Mouse (Mus musculus) urinary bladder, postnatal 36 days (tissue): ENCODE data around the gene Scarf1.

Experiments
- DNase-seq, 2 experiments: peaks; one replicate each; pipeline ENCODE4 v3.0.0; 2022; ENCODE audit warnings: low spot score in 2 of 2, mixed read lengths in 1 of 2

Gene Scarf1

DNA sequence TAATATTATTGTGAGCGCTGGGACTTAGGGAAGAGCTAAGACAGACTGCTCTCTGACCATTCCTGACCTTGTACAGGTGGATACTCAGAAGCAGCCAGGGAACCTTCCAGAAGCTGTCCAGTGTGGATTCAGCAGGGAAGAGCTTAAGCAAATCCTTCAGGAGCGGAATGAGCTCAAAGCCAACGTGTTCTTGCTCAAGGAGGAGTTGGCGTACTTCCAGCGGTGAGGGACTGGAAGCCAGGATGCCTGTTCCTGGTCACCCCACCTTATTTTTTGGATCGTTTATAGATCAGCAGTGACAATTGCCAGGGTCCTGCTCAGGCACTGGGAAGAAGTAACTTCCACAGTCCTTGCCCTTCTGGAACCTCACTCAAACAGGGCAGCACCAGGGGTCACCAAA is 2.1 kb upstream of the Scarf1 start:
- peak in 1 of 2 experiments; percentile 60 for DNase-seq

DNA sequence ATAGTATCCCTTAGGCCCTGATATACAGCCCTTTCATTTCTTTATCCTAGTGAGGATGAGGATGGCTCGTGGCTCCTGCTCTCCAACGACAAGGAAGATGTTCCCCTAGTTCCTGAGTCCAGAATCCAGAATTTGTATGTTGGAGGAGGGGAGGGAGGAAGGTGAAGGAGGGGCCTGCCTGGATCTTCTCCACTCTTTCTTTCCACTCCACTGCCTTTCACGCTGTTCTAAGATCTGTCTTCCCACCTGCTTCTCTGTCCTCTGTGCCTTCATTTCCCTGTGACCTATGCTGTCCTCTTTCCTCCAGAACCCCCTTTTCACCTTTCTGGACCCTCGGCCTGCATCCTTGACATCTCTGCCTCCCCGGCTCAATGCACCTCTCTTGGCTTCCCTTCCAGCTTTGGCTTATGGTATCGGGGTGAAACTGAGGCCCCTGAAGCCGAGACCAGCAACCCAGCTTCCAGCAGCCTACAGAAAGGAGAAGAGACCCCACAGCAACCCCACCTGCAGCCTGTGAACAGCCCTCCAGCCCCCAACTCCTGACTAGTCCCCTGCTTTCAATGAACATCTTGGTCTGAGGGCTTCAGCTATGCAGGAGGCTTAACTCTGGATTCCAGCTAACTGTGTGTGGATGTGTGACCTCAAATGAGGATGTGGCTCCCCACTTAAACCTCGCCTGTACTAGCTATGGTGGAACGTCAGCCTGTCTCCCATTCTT is 880 bp upstream of the Scarf1 start:
- no peak for DNase-seq

DNA sequence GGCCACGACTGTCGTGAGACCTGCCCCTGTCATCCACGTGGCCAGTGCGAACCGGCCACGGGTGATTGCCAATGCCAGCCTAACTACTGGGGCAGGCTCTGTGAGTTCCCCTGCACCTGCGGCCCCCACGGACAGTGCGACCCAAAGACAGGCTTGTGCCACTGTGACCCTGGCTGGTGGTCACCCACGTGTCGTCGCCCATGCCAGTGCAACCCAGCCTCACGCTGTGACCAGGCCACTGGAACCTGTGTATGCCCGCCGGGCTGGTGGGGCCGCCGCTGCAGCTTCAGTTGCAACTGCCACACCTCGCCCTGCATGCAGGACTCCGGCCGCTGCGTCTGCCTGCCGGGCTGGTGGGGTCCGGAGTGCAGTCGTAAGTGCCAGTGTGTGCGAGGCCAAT is 1.8 kb downstream of the Scarf1 start:
- no peak for DNase-seq

DNA sequence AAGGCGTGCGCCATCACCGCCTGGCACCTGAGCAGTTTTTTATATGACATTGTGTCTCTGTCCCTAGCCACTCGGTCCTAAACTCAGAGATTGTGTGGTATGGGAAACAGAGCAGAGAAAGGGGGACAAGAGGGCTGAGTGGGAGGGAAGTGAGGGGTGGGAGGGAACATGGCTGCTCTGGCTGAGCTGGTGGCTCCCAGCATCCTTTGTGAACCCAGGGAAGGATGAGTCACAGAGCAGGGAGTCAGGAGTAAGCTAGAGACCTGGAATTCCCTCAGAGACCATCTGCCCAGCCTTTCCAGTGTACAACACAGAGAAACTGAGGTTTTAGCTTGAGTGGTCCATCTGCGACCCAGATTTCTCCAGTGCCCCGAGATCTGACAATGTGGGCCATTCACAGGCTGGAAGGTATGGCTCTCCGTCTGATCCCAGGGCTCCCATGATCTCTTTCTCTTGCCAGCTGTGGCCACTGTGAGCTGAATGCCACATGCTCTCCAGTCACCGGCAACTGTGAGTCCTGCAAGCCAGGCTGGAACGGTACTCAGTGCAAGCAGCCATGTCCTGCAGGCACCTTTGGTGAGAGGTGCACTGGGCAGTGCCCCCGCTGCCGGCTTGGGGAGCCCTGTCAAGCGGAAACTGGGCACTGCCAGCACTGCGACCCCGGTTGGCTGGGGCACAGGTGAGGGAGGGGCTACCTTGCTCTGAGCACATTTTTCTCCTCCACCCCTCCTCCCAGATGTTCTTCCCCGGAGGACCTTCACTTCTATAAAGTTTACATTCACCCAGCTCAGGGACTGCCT is 6.7 kb downstream of the Scarf1 start:
- DNase-seq: no peak

DNA sequence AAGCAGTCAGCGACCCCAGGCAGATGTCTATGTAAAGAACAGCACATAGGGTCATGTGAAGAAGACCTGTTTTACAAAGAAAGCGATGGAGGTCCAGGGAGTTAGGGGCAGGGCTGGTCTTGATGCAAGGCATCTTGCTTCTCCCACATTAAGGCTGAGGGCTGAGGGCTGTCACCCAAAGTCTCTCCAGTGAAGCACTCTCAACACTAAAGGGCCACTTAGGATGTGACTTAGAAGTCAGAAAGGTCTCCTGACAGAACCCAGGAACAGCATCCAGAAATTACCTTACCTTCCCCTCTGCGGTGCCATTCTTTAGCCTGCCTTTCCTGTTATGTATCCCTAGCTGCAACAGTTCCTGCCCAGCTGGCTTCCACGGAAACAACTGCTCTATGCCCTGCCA is 8.3 kb downstream of the Scarf1 start:
- DNase-seq: no peak

DNA sequence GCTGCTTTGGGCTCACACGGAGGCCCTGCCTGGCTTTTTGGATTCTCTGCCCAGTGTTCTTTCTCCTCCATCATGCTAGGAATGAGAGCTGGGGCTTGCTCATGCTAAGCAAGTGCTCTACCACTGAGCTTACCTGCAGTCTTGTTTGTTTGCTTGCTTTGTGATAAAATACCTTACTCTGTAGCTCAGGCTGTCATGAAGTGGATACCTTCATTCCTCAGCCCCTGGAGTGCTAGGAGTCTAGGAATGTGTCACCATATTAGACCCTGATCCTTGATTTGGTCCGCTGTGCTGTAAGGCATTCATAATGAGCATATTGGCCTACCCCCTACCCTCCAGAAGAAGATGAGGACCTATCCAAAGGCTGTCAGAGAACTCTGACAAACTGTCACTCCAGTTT is 9.5 kb downstream of the Scarf1 start:
- DNase-seq: no peak

DNA sequence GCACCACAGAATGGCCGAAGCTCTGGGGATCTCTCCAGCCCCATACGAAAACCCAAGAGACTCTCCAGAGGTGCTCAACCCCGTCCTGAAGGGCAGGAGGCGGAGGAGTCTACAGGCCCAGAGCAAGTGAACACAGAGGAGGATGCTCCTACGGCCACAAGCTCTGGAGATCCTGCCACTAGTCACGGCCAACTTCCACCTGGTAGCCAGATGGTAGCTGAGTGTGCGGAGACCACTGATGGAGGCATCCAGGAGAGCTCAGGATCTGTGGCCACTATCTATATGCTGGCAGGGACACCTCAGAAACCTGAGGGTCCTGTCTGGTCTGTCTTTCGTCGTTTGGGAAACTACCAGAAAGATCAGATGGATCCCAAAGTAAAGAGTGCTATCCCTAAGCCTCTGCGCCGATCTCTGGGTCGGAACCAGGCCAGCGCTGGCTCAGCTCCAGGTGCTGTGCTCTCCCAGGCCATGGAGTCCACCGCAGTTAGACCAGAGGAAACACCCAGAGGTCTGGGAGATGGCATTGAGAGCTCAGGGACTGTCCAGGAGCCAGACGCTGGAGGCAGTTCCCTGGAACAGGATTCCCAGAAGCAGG is 12.3 kb downstream of the Scarf1 start:
- DNase-seq: no peak

DNA sequence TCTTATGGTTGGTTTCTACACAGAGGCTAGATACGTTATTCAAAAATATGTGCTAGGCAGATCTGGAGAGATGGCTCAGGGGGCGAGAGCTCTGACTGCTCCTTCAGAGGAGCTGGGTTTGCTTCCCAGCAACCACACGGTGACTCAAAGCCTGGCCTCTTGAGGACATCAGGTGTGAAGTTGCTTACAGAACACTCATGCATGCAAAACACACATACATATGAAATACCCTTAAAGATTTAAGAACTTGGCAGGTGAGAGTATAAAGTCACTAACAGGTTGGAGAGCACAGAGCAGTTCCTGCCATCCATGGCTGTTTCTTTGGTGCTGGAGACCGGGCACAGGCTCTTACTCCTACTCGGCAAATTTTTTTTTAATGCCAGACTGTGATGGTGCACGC is 13.6 kb downstream of the Scarf1 start:
- no peak for DNase-seq

DNA sequence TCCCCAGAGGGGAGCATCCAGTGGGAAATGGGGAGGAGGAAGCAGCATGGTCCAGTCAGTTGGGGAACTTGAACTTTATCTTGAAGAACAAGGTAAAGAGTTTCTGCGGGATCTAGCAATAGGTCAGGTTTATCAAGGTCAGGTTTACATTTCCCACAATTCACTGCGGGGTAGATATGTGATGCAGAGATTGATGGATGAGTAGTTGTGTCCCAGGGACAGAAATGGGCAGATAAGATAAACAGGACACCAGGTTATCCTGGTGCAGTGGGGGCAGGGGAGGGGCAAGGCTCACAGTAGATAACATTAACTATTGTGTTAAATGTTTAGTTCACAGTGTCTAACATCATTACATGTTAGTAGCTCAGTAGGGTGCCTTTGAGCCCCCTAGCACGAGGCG is 16.4 kb downstream of the Scarf1 start:
- no peak for DNase-seq

DNA sequence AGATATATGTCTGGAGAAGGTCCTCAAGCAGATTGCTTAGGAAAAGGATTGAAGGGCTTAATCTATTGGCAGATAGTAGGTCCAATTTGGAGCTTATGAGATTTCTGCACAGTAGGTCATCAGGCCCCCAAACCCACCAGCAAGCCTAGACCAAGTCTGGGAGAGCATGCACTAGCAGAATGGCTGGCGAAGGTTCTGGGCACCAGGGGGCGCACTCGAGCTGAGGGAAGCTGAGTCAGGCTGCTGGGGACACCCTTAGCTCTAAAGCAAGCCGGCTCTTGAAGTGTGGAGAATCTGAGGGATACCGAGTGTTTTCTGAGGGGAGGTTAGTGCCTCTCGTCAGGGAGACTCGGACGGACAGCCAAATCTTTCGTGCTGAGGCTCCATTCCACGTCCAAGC is 17.0 kb downstream of the Scarf1 start:
- peak; percentile 97 for DNase-seq

DNA sequence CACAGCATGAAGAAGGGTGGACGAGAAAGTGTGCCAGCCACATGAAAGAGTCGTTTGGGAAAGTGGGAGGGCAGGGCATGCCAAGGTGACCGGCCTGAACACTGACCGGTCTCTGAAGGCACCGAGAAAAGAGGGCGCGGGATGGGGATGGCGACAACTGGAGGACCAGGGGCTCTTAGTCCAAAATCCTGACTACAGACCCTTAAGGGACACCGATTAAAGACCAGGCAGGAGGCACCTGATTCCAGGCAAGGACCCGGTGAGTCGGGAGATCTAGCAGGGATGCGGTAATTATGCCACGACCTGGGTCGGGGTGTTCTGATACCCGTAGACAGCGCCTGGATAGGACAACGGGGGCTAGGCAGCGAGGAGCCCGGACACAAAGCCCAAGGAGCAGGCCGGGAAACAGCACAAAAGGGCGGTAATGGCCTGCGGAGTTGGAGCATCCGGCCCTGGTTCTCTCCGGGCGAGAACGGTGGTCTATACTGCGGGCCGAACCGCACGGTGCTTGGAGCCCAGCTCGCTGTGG is 17.6 kb downstream of the Scarf1 start:
- no peak for DNase-seq

DNA sequence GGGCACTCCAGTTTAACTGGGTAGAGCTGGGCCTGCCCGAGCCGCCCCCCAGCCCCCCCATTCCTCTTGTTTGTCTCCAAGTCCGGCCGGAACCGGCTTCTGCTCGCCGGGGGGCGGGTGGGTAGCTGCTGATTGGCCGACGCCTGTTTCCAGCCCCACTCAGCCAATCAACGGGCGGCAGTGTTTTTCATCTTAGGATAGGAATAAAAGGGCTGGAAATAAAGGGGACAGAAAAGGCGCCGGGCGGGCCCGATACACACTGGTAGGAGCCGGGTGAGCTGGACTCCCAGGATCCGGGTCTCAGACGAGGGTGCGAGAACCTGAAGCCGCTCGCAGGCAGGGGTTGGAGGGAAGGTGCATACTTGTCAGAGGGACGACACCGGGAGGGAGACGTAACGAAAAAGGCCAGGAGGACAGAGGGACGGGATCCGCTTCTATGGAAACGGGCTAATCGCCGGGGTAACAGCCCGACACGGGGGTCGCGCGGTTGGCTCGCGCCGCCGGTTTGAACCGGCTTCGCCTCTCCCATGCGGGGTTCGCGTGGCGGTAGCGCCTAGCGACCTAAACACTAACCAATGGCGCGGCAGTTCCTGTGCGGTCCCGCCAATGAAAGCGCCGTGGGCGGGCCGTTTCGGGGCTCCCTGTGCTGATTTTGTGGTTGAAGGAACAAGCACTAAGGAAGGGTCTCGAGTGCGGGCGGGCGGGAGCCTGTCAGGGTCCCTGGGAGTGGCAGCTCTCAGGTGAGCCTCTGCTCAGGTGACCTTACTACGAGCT is 18.3 kb downstream of the Scarf1 start, which contains the start of gene Slc43a2:
Gene Slc43a2 (plus strand): TSS at position 226 of the 774 bp plus-strand sequence.
- peak; percentile 88 to 92 for DNase-seq

DNA sequence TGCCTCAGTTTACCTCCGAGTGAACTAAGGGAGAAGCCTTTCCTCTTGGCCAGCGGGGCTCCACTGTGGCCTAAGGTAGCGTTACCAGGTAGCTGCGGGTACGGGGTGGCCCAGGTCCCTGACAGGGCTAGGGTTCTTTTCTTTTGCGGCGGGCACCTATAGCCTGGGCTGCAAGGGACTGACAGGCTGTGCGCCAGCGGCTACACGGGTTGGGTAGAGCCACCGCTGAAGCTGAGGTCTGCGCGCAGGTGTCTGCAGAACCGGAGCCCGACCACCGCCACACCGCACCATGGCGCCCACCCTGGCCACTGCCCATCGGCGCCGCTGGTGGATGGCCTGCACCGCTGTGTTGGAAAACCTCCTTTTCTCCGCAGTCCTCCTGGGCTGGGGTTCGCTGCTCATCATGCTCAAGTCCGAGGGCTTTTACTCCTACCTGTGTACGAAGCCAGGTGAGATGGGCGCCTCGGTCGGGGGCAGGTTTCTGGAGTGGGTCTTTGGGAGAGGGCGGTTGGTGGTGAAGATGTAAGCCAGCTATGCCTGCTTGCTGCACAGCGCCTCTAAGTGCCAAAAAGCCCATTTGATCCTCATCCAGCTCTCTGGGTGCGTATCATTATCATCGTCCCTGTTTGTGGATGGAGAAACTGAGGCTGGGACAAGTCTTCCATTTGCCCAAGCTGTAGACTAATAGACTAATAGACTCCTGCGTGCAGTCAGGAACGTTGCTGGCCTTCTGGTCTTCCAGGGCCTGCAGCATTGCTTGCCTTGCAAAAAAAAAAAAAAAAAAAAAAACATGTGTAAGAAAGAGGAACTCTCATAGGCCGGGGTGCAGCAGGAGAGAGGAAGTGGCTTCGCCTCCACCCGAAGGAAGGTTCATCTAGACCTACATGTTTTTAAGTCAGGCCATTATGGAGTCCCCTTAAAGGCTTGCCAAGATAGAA is 19.3 kb downstream of the Scarf1 start:
- DNase-seq: no peak

DNA sequence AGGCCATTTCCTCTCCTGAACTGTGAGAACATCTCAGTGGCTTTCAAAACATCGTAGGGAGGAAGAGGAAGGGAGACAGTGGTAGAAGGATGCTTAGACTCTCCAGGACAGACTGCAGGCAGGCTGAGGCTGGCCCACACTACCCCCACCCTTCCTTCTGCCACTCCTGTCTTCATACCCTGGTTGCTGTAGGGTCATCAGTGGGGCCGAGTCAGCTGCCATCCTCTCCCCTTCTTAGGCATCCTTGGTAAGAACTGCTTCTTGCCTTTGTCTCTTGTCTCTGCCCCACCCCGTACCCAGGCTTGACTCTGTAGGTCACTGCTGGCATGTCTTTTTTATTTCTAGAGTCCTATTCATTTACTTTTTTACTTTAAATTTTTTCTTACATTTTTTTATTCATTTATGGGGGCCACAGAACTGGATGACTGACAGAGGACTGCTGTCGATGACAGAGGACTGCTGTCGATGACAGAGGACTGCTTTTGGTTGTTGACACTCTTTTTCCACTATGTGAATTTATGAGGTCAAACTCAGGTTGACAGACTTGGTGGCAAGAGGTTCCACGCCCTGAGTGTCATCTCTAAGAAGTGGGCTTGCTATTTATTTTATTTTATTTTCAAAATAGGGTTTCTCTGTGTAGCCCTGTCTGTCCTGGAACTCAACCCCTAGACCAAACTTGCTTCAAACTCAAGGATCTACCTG is 20.1 kb downstream of the Scarf1 start:
- no peak for DNase-seq

DNA sequence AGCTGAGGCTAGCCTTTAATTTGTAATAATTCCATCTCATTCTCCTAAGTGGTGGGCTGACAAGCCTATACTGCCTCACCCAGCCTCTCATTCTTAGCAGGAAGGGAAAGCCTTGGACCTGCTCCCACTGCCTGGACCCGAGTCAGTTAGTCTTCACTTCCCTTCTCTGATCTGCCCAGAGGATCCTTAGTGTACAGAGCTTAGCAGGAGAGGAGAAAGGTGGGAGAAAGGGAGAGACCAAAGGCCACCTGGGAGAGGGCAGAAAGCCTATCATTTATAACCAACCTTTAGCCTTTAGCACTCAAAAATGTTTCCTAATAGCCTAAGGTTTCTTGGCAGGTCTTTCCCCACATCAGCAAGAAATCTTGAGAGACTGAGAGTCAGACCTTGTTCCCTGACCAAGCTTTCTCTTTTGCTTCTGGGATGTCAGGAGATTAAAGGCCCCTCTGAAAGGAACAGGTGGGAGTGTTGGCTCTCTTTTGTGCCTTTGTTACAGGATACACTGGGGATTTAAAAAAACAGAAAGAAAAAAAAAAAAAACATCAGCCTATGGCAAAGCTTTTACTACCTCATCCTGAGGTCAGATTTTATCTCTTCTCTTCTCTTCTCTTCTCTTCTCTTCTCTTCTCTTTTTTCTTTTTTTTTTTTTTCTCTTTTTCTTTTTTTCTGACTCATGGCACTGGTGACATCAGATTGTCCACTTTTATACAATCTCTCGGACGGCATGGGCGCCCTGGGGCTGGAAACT is 21.1 kb downstream of the Scarf1 start:
- DNase-seq: no peak

DNA sequence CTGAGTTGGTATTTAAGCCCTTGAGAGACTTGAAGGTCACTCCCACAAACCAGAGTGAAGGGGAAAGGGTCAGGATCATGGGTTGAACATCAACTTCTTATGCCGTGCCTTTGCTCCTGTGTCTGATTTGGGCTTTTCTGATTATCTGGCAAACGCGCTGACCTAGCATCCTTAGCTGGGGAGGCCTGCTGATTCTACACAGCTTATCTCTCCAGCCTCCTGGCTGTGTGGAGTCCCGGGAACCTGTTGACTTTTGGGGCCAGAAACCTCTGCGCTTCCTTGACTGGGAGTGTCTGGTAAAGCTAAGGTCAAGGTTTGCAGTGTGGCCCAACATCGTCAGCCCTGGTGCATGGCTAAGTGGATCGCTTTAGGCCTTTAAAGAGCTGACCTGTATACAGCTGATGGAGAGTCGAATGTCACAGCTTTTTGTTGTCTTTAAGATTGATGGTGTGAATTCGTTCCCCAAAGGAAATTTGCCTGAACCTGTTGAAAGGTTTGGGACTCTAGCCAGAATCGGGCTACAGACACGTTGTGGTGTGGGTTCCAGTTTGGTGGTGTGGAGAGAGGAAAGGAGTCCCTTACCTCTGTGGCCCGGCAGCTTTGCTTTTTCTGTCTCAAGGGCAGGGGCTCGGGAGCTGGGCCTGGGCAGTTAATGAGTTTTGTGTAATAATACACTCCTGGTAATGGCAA is 21.9 kb downstream of the Scarf1 start:
- no peak for DNase-seq

DNA sequence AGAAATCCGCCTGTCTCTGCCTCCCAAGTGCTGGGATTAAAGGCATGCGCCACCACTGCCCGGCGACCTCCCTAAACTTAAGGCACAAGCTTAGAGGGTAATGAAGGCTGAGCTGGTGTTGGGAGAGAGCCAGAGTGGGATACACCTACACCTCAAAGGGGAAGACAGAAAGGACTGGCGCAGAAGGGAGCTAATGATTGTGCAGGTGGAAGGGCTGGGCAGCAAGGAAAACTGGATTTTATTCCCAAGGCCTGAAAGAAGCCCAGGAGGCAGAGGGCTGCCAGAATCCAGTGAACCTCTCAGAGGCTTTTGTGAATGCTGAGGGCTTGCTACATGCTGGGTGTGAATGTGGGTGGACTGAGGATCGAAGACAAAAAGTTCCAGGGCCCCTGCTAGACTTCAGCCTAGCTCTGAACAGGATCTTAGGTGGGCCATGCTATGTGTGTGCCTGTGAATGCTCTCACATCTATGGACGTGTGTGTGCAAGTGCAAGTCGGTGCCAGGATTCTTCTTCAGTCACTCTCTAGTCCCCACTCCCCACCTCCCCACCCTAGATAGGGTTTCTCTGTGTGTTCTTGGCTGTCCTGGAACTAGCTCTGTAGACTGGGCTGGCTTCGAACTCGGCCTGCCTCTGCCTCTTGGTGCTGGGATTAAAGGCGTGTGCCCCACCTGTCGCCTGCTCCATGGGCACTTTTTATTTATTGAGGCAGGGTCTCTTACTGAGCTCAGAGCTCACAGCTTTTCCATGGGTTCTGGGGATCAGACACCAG is 23.1 kb downstream of the Scarf1 start:
- DNase-seq: no peak

DNA sequence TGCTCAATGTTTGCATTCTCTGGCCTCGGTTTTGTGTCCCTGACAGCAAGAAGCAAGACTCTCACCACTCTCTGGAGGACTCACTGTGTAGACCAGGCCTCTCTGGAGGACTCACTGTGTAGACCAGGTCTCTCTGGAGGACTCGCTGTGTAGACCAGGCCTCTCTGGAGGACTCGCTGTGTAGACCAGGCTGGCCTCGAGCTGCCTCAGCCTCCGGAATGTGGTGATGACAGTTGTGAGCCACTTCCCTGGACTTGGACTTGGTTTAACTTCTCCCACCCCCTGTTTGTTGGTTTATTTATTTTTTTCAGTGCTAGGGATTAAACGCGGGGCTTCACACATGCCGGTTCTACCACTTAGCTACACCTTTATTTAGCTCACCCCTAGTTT is 23.7 kb downstream of the Scarf1 start:
- DNase-seq: no peak
